Mouse (Mus musculus) heart, adult 10 weeks (tissue): ENCODE results near the gene Med29. TPM values are rescaled to one million over a fixed set of nuclear protein-coding genes. Genes with fewer than 3 reads are reported as not detected.

ENCODE experiments used
- polyA plus RNA-seq: library from polyadenylated mRNA; stranded (reverse); fragments of 350-450 nt; fragmentation: Illumina TruSeq; extraction: RNeasy Lipid Tissue Mini Kit (QIAGEN cat#74804); gene quantifications from one replicate; pipeline ENCODE4 v1.2.3, GENCODE M21; 2014; ENCODE audit warnings: low read depth, low replicate concordance

Gene Med29
- polyA plus RNA-seq, result 27.4 TPM

DNA sequence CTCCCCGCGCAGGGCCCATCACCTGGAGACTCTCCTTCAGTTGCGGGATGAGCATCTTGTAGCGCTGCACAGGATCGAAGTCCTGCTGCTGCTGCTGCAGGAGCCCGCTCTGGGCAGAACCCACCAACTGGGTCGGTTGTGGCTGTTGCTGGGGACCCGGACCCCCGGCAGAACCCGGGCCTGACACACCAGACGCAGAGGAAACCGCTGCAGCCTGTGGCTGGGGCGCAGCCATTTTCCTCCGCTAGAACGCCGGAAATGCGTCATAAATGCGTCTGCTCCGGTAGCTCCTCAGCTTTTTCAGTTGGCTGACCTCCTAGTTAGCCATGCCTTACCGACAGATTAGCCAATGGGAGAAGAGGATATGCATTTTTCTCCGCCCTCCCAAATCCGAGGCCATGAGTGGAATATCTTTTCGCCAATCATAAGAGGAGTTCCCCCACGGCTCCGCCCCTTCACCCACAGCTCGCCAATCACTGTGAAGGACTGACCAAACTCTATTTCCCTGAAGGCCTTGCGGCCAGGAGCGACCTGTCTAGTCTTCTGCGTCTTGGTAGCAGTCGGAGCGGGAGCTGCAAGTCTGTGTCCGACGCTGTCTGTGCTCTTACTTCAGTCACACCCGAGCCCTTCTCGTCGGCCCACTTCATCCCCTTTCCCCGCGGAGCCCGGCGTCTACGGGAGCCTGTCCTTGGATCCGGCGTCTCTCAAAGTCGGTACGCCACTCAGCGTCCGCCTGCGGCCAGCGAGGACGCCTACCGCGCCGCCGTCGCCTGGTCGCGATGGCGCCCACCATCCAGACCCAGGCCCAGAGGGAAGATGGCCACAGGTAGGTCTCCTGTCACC, at the start of gene Med29, which contains the start of gene Paf1:
Gene Med29 (minus strand): TSS at position 280 of the 843 bp plus-strand sequence.
Gene Paf1 (plus strand): TSS at position 523 of the 843 bp plus-strand sequence.

DNA sequence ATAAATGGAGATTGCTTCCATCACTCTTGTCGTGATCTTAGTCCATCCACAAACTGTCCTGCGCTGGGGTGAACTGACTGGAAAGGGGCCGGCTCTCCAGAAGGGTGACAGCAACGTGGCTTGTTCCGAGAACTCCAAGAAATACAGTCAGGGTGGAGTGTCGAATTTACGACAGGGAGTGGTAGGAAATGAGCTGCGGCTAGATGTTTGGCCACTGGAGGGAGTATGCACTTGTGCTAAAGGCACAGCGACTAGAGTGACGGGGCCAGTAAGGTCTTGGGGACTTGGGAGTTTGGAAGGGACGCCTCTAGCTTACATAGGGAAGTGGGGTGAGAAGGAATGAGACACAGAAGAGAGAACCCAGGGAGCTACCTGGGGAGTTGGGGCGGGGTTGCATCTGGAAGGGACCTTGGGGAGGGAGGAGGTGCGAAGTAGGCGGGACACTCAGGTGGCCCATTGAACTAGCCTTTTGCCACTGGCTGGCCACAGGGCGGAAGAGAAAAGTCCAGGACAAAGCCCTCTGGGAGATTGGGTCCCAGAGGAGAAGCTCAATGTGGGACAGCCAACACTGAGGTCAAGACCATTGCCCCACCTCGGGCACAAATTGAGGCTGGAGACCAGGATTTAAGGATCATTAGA, 44.5 kb upstream of the Med29 start, which contains the start of gene Gmfg:
Gene Gmfg (plus strand): TSS at position 516 of the 639 bp plus-strand sequence.

DNA sequence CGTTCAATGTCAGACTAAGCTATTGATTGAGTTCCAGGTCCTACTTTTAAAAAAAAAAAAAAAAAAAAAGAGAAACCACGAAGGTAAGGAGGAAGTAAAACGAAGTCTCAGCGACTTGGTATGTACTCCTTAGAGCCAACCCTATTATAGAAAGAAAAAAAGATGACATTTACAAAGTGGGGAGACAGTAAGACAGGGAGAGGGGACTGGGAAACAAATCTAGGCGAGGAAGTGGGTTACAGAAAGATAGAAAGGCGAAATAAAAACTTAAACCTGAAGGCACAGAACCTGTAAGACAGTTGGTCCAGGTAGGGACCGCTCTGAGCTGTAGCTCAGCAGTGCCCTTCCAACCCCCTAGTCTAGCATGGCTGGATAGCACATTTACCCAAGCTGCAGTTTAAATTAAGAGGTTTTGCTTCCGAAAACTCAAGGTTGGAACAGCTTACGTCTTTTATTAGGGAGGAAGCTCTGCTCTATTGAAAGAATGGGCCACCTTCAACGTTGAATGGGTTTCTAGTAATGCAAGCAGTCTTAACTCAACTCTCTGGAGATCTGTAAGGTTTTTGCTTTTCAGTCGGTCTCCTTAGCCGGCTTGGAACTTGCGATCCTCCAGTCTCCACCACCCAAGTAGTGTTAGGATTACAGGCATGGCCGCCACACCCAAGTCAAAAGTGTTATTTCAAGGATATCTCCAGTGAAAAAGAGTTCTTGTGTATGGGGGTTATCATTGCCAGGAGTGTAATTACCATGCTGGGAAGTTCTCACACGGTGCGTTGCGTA, 12.1 kb downstream of the Med29 start, which contains the start of gene Zfp36:
Gene Zfp36 (minus strand): TSS at position 17 of the 780 bp plus-strand sequence.

DNA sequence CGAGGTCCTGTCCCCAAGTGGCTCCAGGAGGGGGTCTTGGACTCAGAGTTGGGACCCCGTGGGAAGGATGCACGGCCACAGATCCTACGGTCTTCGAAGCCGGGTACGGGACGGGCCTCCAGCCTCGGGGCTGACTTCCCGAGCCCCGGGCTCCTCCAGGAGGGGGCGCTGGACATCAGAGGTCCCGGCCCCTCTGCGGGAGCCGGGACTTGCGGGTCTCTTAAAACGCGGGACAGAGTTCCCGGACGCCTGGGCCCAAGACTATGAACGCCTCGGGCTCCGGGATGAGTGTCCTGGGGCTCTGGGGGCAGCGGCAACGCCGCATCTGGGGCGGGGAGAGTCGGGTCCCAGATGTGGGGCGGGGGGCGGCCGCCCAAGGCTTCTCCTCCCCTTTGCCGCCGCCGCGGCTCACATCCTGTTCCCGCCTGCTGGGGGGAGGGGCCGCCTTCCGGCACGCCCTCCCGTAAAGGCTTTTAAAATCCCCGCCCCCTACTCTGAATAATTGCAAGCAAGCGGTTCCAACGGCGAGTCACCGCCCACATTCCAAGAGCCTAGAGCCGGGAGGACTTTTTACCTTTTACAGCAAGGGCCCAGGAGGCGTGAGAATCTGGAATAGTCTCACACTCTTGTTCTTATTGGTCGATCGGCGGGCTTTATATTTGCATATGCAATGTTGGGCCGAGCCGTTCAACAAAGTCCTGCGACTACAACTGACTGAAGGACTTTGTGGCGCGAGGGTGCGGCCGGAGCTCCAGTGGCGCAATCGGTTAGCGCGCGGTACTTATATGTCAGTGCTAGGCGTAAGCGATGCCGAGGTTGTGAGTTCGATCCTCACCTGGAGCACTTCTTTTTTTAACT, 20.0 kb downstream of the Med29 start, which contains the start of gene Plekhg2:
Gene Plekhg2 (minus strand): TSS at position 349 of the 858 bp plus-strand sequence.

DNA sequence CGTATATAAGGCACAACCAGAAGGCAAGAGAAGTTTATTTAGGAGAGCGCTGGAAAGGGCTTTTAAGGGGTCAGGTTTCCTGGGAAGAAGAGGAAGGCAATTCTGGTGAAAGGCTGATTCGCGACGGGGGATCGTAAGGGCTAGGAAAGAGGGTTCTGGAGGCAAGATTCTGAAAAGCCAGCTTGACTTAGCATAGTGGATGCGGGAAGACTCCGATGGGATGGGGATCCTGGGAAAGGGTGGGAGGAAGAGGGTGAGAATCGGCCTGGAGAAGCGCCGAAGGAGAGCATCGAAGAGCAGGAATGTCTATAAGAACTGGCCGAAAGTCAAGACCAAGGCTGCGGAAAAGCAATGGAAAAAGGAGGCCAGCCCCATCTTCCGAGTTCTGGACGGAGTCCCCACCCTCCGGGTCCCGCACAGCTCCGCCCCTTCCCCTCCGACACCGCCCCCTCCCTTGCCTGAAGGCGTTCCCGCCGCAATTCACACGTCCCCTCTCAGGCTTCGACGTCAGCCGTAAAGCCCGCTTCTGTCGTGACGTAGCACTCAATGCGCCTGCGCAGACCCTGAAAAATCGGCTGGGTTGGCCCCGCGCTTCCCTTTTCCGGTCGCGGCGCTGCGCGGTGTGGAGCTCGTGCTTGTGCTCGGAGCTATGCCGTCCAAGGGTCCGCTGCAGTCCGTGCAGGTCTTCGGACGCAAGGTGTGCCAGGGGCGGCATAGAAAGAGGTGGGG, 42.2 kb downstream of the Med29 start, which contains the start of gene Rps16:
Gene Rps16 (plus strand): TSS at position 498 of the 729 bp plus-strand sequence.

DNA sequence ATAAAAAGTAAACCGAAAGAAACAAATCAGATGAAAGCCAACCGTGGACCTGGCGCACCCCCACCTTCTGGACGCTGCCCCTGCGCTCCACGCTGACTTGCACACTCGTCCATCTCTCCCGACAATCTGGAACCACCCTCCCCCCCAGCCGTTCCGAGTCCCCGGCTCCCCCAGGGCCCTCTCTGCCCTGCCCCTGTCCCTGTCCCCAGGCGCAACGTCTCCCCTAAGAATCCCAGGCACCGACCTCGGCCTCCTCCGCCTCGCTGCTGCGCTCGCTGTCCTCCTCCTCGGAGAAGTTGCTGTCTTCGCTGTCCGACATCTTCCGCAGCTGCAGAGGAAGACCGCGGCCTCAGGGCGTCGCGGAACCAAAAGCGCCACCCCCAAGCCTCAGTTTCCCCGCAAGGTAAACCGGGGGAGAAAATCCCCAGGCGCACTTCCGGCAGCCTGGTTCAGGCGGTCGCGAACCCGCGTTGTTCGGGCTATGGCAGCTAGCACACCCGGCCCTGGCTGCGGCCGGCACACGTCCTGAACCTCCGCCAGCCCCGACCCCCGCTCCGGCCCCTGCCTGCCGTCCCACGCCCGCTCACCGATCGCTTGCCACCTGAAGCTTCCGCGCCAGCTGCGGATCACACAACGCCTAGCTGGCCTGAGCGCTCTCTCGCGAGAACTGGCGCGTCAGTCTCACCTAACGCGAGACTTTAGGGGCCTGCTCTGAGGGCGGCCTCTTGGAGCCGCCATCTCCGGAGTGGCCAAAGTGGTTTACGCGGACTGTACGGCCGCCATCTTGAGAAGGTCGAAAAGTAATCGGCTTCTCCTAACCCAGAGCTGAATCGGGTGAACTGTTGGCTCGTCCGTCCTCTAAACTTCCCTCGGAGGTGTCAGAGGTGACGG, 54.2 kb downstream of the Med29 start, which contains the start of gene Supt5:
Gene Supt5 (minus strand): TSS at position 639 of the 891 bp plus-strand sequence.

Other genes with a start within 250 kb of the Med29 start
- gene Fbl, start 223.0 kb downstream of the Med29 start, polyA plus RNA-seq, result 49.5 TPM
- gene Dyrk1b, start 213.2 kb downstream of the Med29 start, polyA plus RNA-seq, result 19.2 TPM
- 11.6 TPM for gene Eid2, start 124.8 kb downstream of the Med29 start, polyA plus RNA-seq
- gene Eid2b, start 115.0 kb downstream of the Med29 start, polyA plus RNA-seq, result 12.3 TPM
- not detected for gene Selenov, start 101.5 kb downstream of the Med29 start, polyA plus RNA-seq
- not detected for gene Dll3, start 90.5 kb downstream of the Med29 start, polyA plus RNA-seq
- 51.5 TPM for gene Timm50, start 80.6 kb downstream of the Med29 start, polyA plus RNA-seq
- gene Supt5, start 54.0 kb downstream of the Med29 start, polyA plus RNA-seq, result 59.3 TPM
- gene Rps16, start 42.1 kb downstream of the Med29 start, polyA plus RNA-seq, result 485 TPM
- 18.8 TPM for gene Plekhg2, start 20.1 kb downstream of the Med29 start, polyA plus RNA-seq
- gene Zfp36, start 12.5 kb downstream of the Med29 start, polyA plus RNA-seq, result 24.9 TPM
- gene Paf1, start 243 bp upstream of the Med29 start, polyA plus RNA-seq, result 87.3 TPM
- gene Gmfg, start 44.7 kb upstream of the Med29 start, polyA plus RNA-seq, result 6.0 TPM
- gene Lrfn1, start 59.3 kb upstream of the Med29 start, polyA plus RNA-seq, result 0.94 TPM
- not detected for gene Ifnl2, start 117.7 kb upstream of the Med29 start, polyA plus RNA-seq
- not detected for gene Ifnl3, start 130.1 kb upstream of the Med29 start, polyA plus RNA-seq
- not detected for gene Sycn, start 148.2 kb upstream of the Med29 start, polyA plus RNA-seq
- not detected for gene Nccrp1, start 154.5 kb upstream of the Med29 start, polyA plus RNA-seq
- gene Samd4b, start 205.4 kb upstream of the Med29 start, polyA plus RNA-seq, result 22.0 TPM
- 6.9 TPM for gene Pak4, start 205.5 kb upstream of the Med29 start, polyA plus RNA-seq
- not detected for gene Acp7, start 238.6 kb upstream of the Med29 start, polyA plus RNA-seq